ENCODE assay signal across 10 mouse cellular contexts in genomic region chr10:111575926-111576325, GRCm38 (mm10).
DNase-seq lines count a peak whose midpoint lies in the region; ATAC-seq and TF ChIP-seq lines count a peak whose summit lies in the region.
"Had no signal": no experiment of that assay in that cellular context is flagged by ENCODE, and none has a peak within 500 bp of the region (broad histone marks: within the 10 kb centered on the region; RNA-seq: fewer than 3 reads in every experiment).

No protein-coding gene starts in this region.

- peak overlapping the region; percentile 35; the same call in 1 of the 2 replicates for H3K9ac ChIP-seq in intestine, embryonic 16.5 days (ENCODE audit: low read depth, low read length)
- no peak overlapping the region for H3K9ac ChIP-seq in hindbrain, embryonic 11.5 days (ENCODE audit: low read depth, low read length)
- H3K9ac ChIP-seq: forebrain, embryonic 13.5 days had no signal

- no peaks in the 10 kb centered on the region for H3K27me3 ChIP-seq in intestine, embryonic 16.5 days (replicated peaks; ENCODE audit: control insufficient read depth, insufficient read depth, low read length)
- no peaks in the 10 kb centered on the region for H3K27me3 ChIP-seq in myocyte (ENCODE audit: control insufficient read depth, insufficient read depth, insufficient read length)
- H3K27me3 ChIP-seq in hindbrain, embryonic 11.5 days (ENCODE audit: control insufficient read depth, insufficient read depth, low read length) = no peaks in the 10 kb centered on the region
- H3K27me3 ChIP-seq: forebrain, embryonic 13.5 days had no signal

- H3ac ChIP-seq in myocyte (ENCODE audit: control insufficient read depth, insufficient read length) = no peak overlapping the region

- WGBS in intestine, embryonic 16.5 days = 11% methylated on average over 5 of the region's 5 CpGs
- 56% methylated on average over 5 of the region's 5 CpGs for WGBS in hindbrain, embryonic 11.5 days

- H3K4me2 ChIP-seq in intestine, embryonic 16.5 days (ENCODE audit: low read depth, low read length) = peak overlapping the region; percentile 52
- peak overlapping the region; percentile 65 for H3K4me2 ChIP-seq in myocyte (ENCODE audit: low read depth)
- no peak overlapping the region for H3K4me2 ChIP-seq in hindbrain, embryonic 11.5 days (replicated peaks; ENCODE audit: low read depth, low read length)
- H3K4me2 ChIP-seq: forebrain, embryonic 13.5 days had no signal

- no peaks in the 10 kb centered on the region for H3K79me2 ChIP-seq in myocyte (ENCODE audit: control insufficient read depth, insufficient read depth)

- H3K27ac ChIP-seq in intestine, embryonic 16.5 days (ENCODE audit: low read length) = peak overlapping the region; percentile 84
- H3K27ac ChIP-seq in hindbrain, embryonic 11.5 days (ENCODE audit: low read depth, low read length) = no peak overlapping the region
- H3K27ac ChIP-seq: forebrain, embryonic 13.5 days; midbrain, embryonic 10.5 days had no signal

- DNase-seq in heart, adult 11 months = peak; percentile 91
- no peak for DNase-seq in heart, postnatal 14 days
- DNase-seq in c-Kit-positive CD71-negative TER-119-negative erythroid progenitor cells, embryonic 14.5 days (ENCODE audit: low read depth) = peak; percentile 39
- DNase-seq in spleen, adult 12 weeks (ENCODE audit: low spot score) = no peak
- DNase-seq in hindbrain, embryonic 11.5 days (ENCODE audit: low spot score) = no peak
- DNase-seq in urinary bladder, postnatal 4 days (ENCODE audit: low spot score in 2 of 2) = no peak

- ATAC-seq in intestine, embryonic 16.5 days = peak; percentile 96
- ATAC-seq in hindbrain, embryonic 11.5 days (ENCODE audit: low FRiP score) = no peak
- ATAC-seq: forebrain, embryonic 13.5 days had no signal

- TF ChIP-seq POLR2A in myocyte (IDR thresholded peaks at IDR 0.05; ENCODE audit: insufficient read length, low read depth) = no peak

- no peaks in the 10 kb centered on the region for H3K36me3 ChIP-seq in intestine, embryonic 16.5 days (ENCODE audit: control insufficient read depth, insufficient read depth, low read length)
- no peaks in the 10 kb centered on the region for H3K36me3 ChIP-seq in myocyte (ENCODE audit: control insufficient read depth, insufficient read depth)
- H3K36me3 ChIP-seq in hindbrain, embryonic 11.5 days (ENCODE audit: control insufficient read depth, insufficient read depth, low read length) = no peaks in the 10 kb centered on the region
- H3K36me3 ChIP-seq: midbrain, embryonic 10.5 days had no signal

- peaks cover 27% of the 10 kb centered on the region for H3K4me1 ChIP-seq in intestine, embryonic 16.5 days (ENCODE audit: control insufficient read depth, insufficient read depth, low read length)
- H3K4me1 ChIP-seq in hindbrain, embryonic 11.5 days (replicated peaks; ENCODE audit: control insufficient read depth, insufficient read depth, low read length) = no peaks in the 10 kb centered on the region

- peak overlapping the region; percentile 10; the same call in 1 of the 2 replicates for H3K4me3 ChIP-seq in intestine, embryonic 16.5 days (ENCODE audit: low read length)
- no peak overlapping the region for H3K4me3 ChIP-seq in myocyte
- H3K4me3 ChIP-seq in hindbrain, embryonic 11.5 days (ENCODE audit: low read depth, low read length) = no peak overlapping the region
- H3K4me3 ChIP-seq: forebrain, embryonic 13.5 days; midbrain, embryonic 10.5 days had no signal

- no peaks in the 10 kb centered on the region for H3K9me3 ChIP-seq in intestine, embryonic 16.5 days (ENCODE audit: control insufficient read depth, low read length)
- H3K9me3 ChIP-seq in hindbrain, embryonic 11.5 days (ENCODE audit: control insufficient read depth, low read length) = no peaks in the 10 kb centered on the region
- H3K9me3 ChIP-seq: forebrain, embryonic 13.5 days; midbrain, embryonic 10.5 days had no signal

- intact Hi-C loops in heart, postnatal 14 days (cut with DNase I) = loop anchor here (5.0 kb wide), 1 partner anchor 69 kb away; the partner anchor contains the start of gene Phlda1

TF ChIP-seq in myocyte, 11 proteins besides CTCF, POLR2A, EP300 and RAD21:
- TF ChIP-seq POLR2AphosphoS2 (IDR thresholded peaks at IDR 0.05; ENCODE audit: insufficient read length, low read depth) (no peak), CEBPB (IDR thresholded peaks at IDR 0.05; ENCODE audit: insufficient read depth, poor library complexity, severe bottlenecking) (peak; percentile 62), E2F4 (IDR thresholded peaks at IDR 0.05; ENCODE audit: insufficient read depth) (no peak), MYOD1 (IDR thresholded peaks at IDR 0.05; ENCODE audit: control insufficient read depth in 1 of 3, insufficient read length in 2 of 3, low read depth in 2 of 3) (no peak), MAX (IDR thresholded peaks at IDR 0.05; ENCODE audit: low read depth) (no peak), SRF (IDR thresholded peaks at IDR 0.05; ENCODE audit: control insufficient read depth, insufficient read length, low read depth) (no peak), TCF12 (IDR thresholded peaks at IDR 0.05; ENCODE audit: insufficient read depth, poor library complexity, severe bottlenecking) (no peak), TCF3 (IDR thresholded peaks at IDR 0.05; ENCODE audit: insufficient read length, low read depth) (no peak)
TF ChIP-seq in myocyte: peak in this region for 1.

Comparison
In these comparisons a context has a peak if more than half of its experiments do, and no peak if none do; other contexts are left out.
1. DNase-seq: peak in heart, adult 11 months (single experiment) and c-Kit-positive CD71-negative TER-119-negative erythroid progenitor cells, embryonic 14.5 days (single experiment); none in heart, postnatal 14 days (0 of 2), spleen, adult 12 weeks (single experiment), hindbrain, embryonic 11.5 days (single experiment) and urinary bladder, postnatal 4 days (0 of 2).